Mouse (Mus musculus) neural tube, embryonic 10.5 days (tissue): ENCODE results near the gene Snrnp35.
A peak's percentile ranks its signal among the peaks of the same experiment; 100 is the strongest.

Source experiments
- DNase-seq: peaks from one replicate; pipeline ENCODE4 v3.0.0-alpha.2; 2017; ENCODE audit warnings: low spot score; ENCODE audit errors: extremely low spot score

Snrnp35 gene

DNA sequence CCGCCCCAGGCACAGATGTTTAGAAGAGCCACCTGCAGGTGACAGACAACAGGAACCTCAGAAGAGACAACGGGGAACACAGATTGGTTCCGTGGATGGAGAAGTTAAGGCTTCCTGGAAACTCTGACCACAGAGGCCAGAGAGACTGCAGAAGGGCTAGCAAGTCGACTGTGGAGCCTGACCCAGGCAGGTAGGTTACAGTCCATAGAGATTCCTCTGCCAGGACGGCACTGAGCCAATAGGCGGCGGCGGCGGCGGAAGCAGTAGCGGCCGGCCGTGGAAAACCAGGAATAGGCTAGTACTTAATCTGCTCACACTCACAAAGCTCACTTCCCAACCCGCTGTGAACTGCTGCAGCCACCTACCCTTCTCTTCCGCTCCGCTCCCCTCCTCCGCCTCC lies 53.8 kb downstream of the Snrnp35 start:
- DNase-seq, result no peak

- no peak for DNase-seq
Measured at GRCm38 (mm10) chr5:124538813-124539792, 56.2 kb downstream of the Snrnp35 start.

DNA sequence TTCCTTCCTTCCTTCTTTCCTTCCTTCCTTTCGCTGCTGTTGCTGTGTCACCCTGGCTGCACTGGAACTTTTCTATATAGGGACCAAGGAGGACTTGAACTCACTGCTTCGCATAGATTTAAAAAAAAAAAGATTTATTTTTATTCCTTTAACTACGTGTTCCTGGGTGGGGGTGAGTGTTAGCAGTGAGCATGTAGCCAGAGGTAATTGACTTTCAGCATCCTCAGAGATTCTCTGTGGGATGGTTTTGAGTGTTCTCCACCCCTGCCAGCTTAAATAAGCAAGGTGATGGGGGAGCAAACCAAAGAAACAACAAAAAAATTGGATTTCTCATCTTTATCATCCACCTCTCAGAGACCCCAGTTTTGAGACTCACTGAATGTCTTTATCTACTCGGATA lies 57.0 kb downstream of the Snrnp35 start:
- no peak for DNase-seq

GRCm38 (mm10) chr5:124540383-124540786 lies 57.5 kb downstream of the Snrnp35 start, which contains the start of gene Tmed2:
Gene Tmed2 (plus strand): TSS chr5:124540695.
- DNase-seq, result peak; percentile 92
